Mouse (Mus musculus) heart, adult 2 months (tissue): ENCODE data around the gene Top2b.

Experiments used
- CTCF ChIP-seq: fragments of 200-600 bp; IDR thresholded peaks from 2 replicates; pipeline ENCODE4 v1.8.1; 2022; ENCODE audit warnings: antibody characterized with exemption, mild to moderate bottlenecking, moderate library complexity
- EP300 ChIP-seq: fragments of 200-500 bp; IDR thresholded peaks from 2 replicates; pipeline ENCODE4 v1.6.1; 2011; ENCODE audit warnings: low read depth, low read length, control low read depth; ENCODE audit not compliant: insufficient read depth

DNA sequence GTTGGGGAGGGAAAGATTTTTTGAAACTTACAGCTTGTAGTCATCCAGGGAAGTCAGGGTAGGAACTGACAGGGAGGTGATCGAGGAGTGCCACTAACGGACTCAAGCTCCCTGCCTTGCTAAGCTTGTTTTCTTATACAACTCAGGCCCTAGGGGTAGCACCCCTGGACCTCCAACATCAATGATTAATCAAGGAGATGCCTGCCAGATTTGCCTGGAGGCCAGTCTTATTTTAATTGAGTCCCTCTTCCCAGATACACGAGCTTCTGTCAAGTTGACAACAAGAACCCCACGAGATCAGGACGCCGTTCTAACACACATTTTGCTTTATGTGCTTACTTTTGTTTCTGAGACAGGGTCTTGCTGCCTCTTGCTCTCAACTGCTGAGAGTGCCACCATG, 115.6 kb downstream of the Top2b start:
- TF ChIP-seq CTCF (no peak), EP300 (no peak)
